Mouse (Mus musculus) E14TG2a.4 (cell line): ENCODE data around the gene Gm11099.

Experiments
- CTCF ChIP-seq: conservative IDR thresholded peaks from 2 replicates; pipeline ENCODE4 v1.5.1; 2014; ENCODE audit warnings: low read length
- NANOG ChIP-seq: IDR thresholded peaks from 2 replicates; pipeline ENCODE4 v1.6.1; 2014; ENCODE audit warnings: borderline replicate concordance, low read length, mixed read lengths

GRCm38 (mm10) chr2:58859134-58859533, at the start of gene Gm11099:
- TF ChIP-seq CTCF (no peak), NANOG (no peak)
